Mouse (Mus musculus): Measurements from ENCODE around the gene Synpo2l.
"Not testable (repeated sequence)": the region's sequence is repeated elsewhere in the genome, so short reads cannot be mapped to it uniquely, and the experiment has no call there.

Synpo2l gene

GRCm38 (mm10) chr14:20640644-20641437 is 27.3 kb downstream of the Synpo2l start, which contains the start of gene Usp54:
Usp54 (minus strand) TSS chr14:20641063.
- peak; percentile 99 for DNase-seq (ENCODE audit: low read depth)

DNA sequence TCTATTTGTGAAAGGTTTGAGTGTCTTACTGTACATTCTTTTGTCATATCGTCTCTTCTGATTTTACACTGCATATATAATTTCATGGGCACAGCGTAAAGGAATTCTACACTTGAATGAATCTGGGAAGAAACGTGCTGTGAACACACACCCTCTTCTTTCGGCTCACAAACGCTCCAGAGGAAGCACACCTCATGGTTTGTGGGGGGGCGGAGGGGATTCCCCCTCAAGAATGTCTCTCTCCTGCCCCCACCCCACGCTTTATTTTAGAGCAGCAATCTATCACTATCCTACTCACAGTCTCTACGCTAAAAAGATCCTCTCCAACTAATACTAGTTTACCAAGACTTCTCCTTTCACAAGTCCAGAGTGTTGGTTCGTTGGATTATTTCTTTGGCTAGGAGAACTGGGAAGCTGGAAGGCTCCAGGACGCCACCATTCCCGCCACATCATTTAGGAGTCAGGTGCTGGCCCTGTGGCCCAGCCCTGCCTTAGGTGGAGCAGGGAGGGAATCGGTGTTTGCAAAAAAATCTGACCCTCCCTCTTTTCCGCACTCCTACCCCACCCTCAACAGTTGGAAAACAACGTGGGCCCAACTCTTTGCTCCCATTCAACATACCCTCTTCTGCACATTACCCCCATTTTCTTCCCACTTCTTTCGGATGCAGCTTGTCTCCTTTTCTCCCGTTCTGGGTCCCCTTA is 28.1 kb downstream of the Synpo2l start:
- DNase-seq (ENCODE audit: low read depth): no peak

GRCm38 (mm10) chr14:20638702-20639101 is 29.5 kb downstream of the Synpo2l start:
- no peak for DNase-seq (ENCODE audit: low read depth)

DNA sequence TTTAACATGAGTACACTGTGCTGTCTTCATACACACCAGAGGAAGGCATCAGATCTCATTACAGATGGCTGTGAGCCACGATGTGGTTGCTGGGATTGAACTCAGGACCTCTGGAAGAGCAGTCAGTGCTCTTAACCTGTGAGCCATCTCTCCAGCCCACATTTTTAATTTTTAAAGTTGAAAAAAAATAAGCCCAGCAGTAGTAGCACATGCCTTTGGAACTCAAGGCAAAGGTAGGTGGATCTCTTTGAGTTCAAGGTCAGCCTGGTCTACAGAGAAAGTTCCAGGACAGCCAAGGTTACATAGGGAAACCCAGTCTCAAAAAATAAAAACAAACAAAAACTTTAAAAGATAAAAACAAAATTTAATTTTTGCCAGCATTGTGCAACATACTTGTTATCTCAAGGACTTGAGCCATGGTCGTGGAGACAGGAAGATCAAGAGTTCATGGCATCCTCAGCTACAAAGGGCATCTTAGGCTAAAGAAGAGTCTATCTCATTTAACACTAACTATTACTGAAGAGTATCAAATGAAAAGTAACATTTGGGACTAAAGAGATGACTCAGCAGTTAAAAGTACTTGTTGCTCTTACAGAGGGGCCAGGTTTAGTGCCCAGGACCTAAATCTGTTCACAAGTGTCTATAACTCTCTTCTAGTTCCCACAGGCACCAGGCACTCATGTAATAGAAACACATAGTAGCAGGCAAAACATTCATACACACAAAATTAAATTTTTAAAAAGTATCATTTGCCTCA is 30.2 kb downstream of the Synpo2l start:
- no peak for DNase-seq (ENCODE audit: low read depth)

GRCm38 (mm10) chr14:20636968-20637367 is 31.2 kb downstream of the Synpo2l start:
- not testable (repeated sequence) for DNase-seq (ENCODE audit: low read depth)

DNA sequence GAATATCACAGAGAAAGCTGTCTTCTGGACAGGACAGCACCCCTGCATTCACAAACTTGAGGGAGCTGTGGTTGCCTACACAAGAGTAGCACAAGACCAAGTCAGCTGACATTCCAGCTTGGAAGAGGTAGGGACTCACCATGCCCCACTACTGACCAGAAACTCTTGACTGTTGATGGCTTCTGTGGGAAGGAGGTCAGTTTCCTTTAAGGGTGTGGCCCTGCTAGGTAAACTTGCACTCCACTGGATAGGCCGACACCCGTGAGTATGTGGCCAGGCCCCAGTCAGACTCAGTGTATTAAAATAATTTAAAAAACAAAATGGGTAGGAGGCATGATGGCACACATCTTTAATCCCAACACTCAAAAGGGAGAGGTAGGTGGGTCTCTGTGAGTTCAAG is 32.6 kb downstream of the Synpo2l start:
- DNase-seq (ENCODE audit: low read depth): no peak

GRCm38 (mm10) chr14:20631253-20631652 is 36.9 kb downstream of the Synpo2l start:
- no peak for DNase-seq (ENCODE audit: low read depth)

- DNase-seq (ENCODE audit: low read depth): no peak
These were observed 41.2 kb downstream of the Synpo2l start for GRCm38 (mm10) chr14:20626971-20627370.

GRCm38 (mm10) chr14:20626447-20626846 is 41.7 kb downstream of the Synpo2l start:
- DNase-seq (ENCODE audit: low read depth): no peak

GRCm38 (mm10) chr14:20622907-20623306 is 45.2 kb downstream of the Synpo2l start:
- DNase-seq (ENCODE audit: low read depth): no peak

GRCm38 (mm10) chr14:20622412-20622811 is 45.7 kb downstream of the Synpo2l start:
- no peak for DNase-seq (ENCODE audit: low read depth)

DNA sequence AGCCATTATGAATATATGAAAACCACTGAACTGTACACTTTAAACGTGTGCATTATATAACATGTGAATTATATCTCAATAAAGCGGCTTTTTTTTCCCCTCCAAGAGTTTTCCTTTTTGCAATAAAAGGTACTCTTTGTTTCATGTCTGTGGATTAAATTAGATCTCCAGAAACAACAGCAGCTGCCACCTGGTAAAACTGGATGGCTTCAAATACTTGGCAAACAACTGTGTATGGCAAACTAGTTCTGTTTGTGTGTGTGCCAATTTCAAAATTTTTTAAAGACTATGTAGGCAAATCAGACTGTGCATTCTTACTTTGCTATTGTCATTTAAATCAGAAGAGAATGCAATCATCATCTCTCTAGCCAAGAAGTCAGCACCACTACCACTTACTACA is 46.3 kb downstream of the Synpo2l start:
- DNase-seq (ENCODE audit: low read depth): no peak

- no peak for DNase-seq (ENCODE audit: low read depth)
These were observed 49.0 kb downstream of the Synpo2l start for GRCm38 (mm10) chr14:20619131-20619530.

DNA sequence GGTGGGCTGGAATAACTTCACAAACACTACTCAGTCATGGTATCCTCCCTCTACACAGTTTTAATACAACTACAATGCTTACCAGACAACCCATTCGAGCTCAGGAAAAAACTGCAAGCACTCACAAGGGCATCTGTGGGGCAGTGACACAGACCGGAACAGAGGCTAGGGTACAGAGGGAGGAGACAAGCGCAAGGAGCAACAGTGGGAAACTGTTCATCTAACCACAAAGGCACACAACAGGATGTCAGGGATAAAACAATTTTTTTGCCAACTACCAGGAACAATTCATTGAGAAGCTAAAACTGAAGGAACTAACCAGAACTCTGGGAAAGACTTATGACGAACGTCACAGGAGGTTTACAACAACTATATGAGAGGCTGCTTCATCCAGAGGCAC is 49.9 kb downstream of the Synpo2l start:
- no peak for DNase-seq (ENCODE audit: low read depth)

- no peak for DNase-seq (ENCODE audit: low read depth)
These were observed 51.7 kb downstream of the Synpo2l start for GRCm38 (mm10) chr14:20616421-20616820.

DNA sequence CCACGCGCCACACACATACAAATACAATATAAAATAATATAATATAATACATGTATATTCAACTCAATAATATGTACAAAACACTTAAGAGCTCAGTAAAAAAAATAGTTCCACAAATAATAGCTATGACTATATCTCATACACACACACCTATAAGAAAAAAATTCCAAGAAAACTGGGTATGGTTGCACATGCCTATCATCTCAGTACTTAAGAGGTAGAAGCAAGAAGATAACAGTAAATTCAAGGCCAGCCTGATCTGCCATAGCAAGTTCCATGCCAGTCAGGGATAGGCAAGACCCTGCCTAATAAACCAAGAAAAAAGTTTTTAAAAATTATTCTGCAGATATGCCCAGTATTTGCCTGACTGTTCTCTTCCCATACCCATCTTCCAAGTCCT is 53.1 kb downstream of the Synpo2l start:
- DNase-seq (ENCODE audit: low read depth): no peak

DNA sequence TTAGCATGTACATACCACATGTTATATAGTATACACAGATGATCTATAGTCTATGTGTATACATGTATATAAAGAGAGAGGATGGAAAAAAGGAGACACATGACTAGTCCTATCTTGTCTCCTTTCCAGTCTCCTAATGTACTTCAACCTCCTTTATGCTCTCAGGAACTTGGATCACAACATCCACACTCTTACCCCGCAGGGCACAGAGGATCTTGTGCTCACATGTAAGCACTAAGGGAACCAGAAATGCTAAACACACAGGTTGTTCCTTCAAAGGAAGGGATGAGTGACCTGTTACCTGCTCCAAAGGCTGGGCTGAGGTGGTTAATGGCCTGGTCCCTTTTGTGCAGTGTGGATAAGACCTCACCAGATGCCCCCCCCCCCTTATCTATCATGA is 55.3 kb downstream of the Synpo2l start:
- no peak for DNase-seq (ENCODE audit: low read depth)

GRCm38 (mm10) chr14:20610146-20610545 is 58.0 kb downstream of the Synpo2l start:
- no peak for DNase-seq (ENCODE audit: low read depth)

DNA sequence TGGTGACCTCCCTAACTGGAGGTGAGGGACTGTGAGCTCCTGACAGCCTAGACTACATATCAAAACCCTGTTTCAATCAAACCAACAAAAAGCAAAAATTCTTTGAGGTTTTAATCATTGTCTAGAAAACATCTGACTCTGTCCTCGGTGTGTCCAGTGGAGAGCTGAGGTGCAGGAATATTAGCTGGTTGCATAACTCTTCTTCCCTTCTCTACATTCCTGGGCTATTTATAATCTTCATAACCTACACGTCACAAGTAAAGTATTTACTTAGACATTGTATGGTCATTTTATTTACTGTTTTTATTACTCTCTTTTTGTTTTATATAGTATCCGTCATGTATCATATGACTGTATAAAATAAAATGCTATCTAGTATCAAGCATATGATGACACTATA is 58.6 kb downstream of the Synpo2l start:
- no peak for DNase-seq (ENCODE audit: low read depth)
